Mouse (Mus musculus) lung, embryonic 14.5 days (tissue): ENCODE data around the gene Psma6. TPM values are rescaled to one million over a fixed set of nuclear protein-coding genes. Genes with fewer than 3 reads are reported as not detected.

Experiments used
- ATAC-seq: fragments of 200-750 bp; cut with Nextera tagmentation; 2 replicates; pipeline ENCODE4 v1.8.0; 2017; ENCODE audit warnings: mild to moderate bottlenecking, moderate TSS enrichment, moderate library complexity; ENCODE audit not compliant: insufficient read depth
- DNase-seq: peaks from one replicate; pipeline ENCODE4 v3.0.0-alpha.2; 2015
- H3K27ac ChIP-seq: fragments of 300-500 bp; sonication (generic); 2 replicates; pipeline ENCODE4 v1.5.1; 2014; ENCODE audit warnings: low read depth, mild to moderate bottlenecking, moderate library complexity
- H3K27me3 ChIP-seq: fragments of 300-500 bp; sonication (generic); 2 replicates; pipeline ENCODE4 v1.6.1; 2014; ENCODE audit warnings: low read length, control low read depth; ENCODE audit not compliant: insufficient read depth
- H3K36me3 ChIP-seq: fragments of 300-500 bp; sonication (generic); 2 replicates; pipeline ENCODE4 v1.6.1; 2014; ENCODE audit warnings: control low read depth; ENCODE audit not compliant: insufficient read depth
- H3K4me1 ChIP-seq: fragments of 300-500 bp; sonication (generic); 2 replicates; pipeline ENCODE4 v1.6.1; 2014; ENCODE audit warnings: antibody characterized with exemption, control low read depth; ENCODE audit not compliant: insufficient read depth
- H3K4me2 ChIP-seq: fragments of 300-500 bp; sonication (generic); 2 replicates; pipeline ENCODE4 v1.6.1; 2014; ENCODE audit warnings: mild to moderate bottlenecking
- H3K4me3 ChIP-seq: fragments of 300-500 bp; sonication (generic); 2 replicates; pipeline ENCODE4 v1.5.1; 2014; ENCODE audit warnings: low read depth, low read length
- H3K9ac ChIP-seq: fragments of 300-500 bp; sonication (generic); 2 replicates; pipeline ENCODE4 v1.6.1; 2014
- H3K9me3 ChIP-seq: fragments of 300-500 bp; sonication (generic); 2 replicates; pipeline ENCODE4 v1.6.1; 2016; ENCODE audit warnings: low read depth, low read length, control low read depth
- CTCF ChIP-seq: IDR thresholded peaks from 2 replicates; pipeline ENCODE4 v1.5.1; 2016; ENCODE audit warnings: antibody characterized with exemption, low read depth
- WGBS: fragments of 180-500 bp; shearing (Covaris S2); extraction: QIAGEN DNeasy Blood & Tissue Kit; methylation state at CpG from one replicate; pipeline ENCODE4 v1.1.7; 2014; 5-methylcytosine and 5-hydroxymethylcytosine counted together
- polyA plus RNA-seq: library from polyadenylated mRNA; unstranded; fragments of >200 nt; fragmentation: Nextera tagmentation; extraction: Ambion mirVana; gene quantifications from 2 replicates; pipeline ENCODE4 v1.2.1, GENCODE M21; 2014

Psma6 gene
- polyA plus RNA-seq, 1 experiment from 2014 or later, result 423 TPM

DNA sequence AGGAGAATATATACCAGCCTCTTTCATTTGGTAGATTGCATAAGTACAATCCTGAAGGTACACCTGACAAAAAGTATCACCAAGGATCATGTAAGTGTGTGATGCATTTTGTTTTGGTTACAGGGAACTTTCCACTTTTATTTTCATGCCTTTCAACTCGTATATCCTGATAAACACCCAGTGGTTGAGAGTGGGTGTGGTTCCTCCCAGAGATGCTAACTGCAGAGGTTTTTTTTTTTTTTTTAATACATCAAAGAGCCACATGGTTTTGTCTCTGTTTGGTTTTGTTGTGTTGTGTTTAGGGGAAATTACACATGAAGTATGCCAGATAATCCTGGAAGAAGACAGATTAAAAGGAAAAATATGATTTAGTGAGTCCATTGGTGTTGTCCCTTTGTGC is 26.7 kb upstream of the Psma6 start:
- no peak for ATAC-seq

DNA sequence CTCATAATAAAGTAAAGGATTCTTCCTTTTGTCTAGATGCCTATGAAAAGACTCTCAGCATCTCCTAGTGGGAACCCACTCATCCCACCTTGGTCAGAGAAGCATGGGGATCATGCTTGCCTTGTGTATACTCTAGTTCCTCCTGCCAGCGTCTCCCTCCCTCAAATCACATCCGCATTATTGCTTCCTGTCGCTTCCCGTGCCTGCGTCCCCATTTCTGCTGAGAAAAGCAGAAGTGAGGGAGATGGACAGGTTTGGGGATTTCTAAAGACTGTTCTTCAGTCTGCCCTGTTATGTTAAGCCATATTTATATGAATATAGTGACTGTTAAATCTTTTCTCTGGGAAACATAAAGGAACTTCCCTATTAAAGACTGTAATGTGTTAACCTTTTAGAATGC is 23.1 kb upstream of the Psma6 start:
- no peak for TF ChIP-seq CTCF
- no peaks in the 10 kb centered on the region for H3K9me3 ChIP-seq
- H3K4me2 ChIP-seq, result no peak overlapping the region
- H3K4me1 ChIP-seq, result no peaks in the 10 kb centered on the region
- H3K36me3 ChIP-seq, result no peaks in the 10 kb centered on the region
- H3K9ac ChIP-seq, result no peak overlapping the region
- no peak for ATAC-seq
- no peak overlapping the region for H3K4me3 ChIP-seq
- 68% methylated on average over 5 of the region's 5 CpGs for WGBS
- no peaks in the 10 kb centered on the region for H3K27me3 ChIP-seq
- DNase-seq, result no peak
- no peak overlapping the region for H3K27ac ChIP-seq

More for the DNA sequence above, 26.7 kb upstream of the Psma6 start:
- no peak overlapping the region for H3K27ac ChIP-seq
- WGBS, result 56% methylated on average over 1 of the region's 1 CpGs
- H3K4me2 ChIP-seq, result no peak overlapping the region
- no peaks in the 10 kb centered on the region for H3K27me3 ChIP-seq
- no peaks in the 10 kb centered on the region for H3K4me1 ChIP-seq
- no peaks in the 10 kb centered on the region for H3K36me3 ChIP-seq
- no peaks in the 10 kb centered on the region for H3K9me3 ChIP-seq
- DNase-seq, result no peak
- no peak overlapping the region for H3K4me3 ChIP-seq
- no peak overlapping the region for H3K9ac ChIP-seq
- TF ChIP-seq CTCF, result no peak

DNA sequence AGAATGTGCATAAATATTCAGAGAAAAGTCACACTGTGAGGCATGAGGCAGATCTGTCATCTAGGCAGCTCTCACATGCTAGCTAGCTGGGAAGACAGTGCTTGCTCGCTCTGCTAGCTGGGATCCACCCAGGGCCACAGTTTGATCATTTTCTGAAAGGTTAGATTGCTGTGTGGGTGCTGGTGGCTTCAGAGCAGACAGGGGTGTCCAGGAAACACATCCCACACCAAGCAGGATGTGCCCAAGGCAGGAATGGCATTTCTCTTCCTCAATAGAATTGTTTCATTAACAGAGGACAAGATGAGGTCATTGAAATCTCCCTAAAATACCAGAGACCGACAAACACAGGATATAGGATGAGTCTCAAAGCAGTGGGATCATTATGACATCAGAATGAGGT is 18.9 kb upstream of the Psma6 start:
- no peak overlapping the region for H3K4me2 ChIP-seq
- no peaks in the 10 kb centered on the region for H3K9me3 ChIP-seq
- H3K27me3 ChIP-seq, result no peaks in the 10 kb centered on the region
- H3K9ac ChIP-seq, result no peak overlapping the region
- DNase-seq (peak; percentile 27), ATAC-seq (no peak)
- no peaks in the 10 kb centered on the region for H3K4me1 ChIP-seq
- TF ChIP-seq CTCF, result no peak
- no peak overlapping the region for H3K4me3 ChIP-seq
- no peak overlapping the region for H3K27ac ChIP-seq
- WGBS, result 70% methylated on average over 2 of the region's 2 CpGs
- H3K36me3 ChIP-seq, result no peaks in the 10 kb centered on the region

DNA sequence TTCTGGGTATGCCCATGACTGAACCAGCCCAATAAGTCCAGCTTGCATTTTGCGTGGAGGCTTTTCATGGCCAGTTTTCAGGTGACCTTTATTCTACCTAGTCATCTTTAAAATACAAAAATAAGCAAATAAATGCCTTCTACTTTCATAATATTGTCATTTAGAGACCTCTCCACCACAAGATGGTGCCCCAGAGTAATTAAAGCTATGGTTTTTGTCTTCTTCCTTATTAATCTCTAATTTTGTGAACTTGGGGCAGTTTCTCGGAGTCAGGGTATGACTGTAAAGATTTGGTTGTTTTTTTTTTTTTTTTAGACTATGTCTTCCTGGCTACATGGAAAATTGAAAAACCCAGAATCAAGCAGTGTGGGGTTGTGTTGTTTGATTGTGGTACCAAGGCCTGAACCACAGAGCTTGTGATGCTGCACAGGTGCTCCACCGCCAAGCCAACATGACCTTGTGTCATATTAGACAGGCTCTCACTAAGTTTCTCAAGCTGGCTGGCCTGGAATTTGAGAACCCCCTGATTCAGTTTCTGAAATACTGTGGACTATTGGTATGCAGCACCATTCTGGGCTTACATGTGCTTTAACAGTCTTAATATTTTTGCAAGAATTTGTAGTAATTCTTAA is 11.5 kb upstream of the Psma6 start:
- Histone ChIP-seq H3K36me3 (no peaks in the 10 kb centered on the region), H3K4me2 (no peak overlapping the region), H3K9me3 (no peaks in the 10 kb centered on the region), H3K4me3 (no peak overlapping the region), H3K4me1 (no peaks in the 10 kb centered on the region), H3K9ac (no peak overlapping the region), H3K27me3 (no peaks in the 10 kb centered on the region), H3K27ac (no peak overlapping the region)
- ATAC-seq, result no peak
- peak; percentile 61 for DNase-seq
- no peak for TF ChIP-seq CTCF
- WGBS, result 73% methylated on average over 3 of the region's 3 CpGs

DNA sequence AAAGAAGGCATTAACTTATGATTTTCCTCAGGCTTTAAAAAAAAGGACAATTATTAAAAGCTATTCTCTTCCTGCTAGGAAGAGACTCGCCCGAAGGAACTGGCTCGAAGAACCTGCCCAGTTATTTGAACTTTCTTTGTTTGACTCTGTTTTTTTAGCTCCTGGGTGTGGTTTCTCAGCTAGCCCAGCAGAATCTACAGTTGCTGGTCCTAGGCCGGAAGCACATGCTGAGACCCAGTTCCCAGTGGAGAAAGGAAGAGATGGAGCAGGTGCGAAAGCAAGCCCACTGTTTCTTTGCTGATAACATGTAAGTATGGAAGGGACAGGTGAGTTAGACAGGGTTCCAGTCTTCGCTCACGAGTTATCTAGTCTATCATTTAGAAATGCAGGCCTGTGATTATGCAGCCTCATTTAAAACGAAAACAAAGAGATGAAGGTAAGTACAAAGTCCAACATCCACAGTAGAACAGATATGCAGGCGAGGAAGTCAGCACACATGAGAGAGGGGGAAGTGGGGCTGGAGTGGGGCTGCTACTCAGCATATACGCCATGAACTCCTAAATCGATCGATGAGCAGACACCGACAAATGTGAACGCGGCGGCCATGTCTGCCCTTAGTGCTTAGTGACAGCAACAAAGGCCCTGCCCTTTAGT is 6.9 kb upstream of the Psma6 start:
- no peak for TF ChIP-seq CTCF
- no peaks in the 10 kb centered on the region for H3K4me1 ChIP-seq
- DNase-seq, result no peak
- H3K9me3 ChIP-seq, result no peaks in the 10 kb centered on the region
- no peak overlapping the region for H3K9ac ChIP-seq
- 85% methylated on average over 16 of the region's 16 CpGs for WGBS
- ATAC-seq, result no peak
- no peak overlapping the region for H3K4me3 ChIP-seq
- no peaks in the 10 kb centered on the region for H3K27me3 ChIP-seq
- H3K4me2 ChIP-seq, result no peak overlapping the region
- H3K27ac ChIP-seq, result no peak overlapping the region
- no peaks in the 10 kb centered on the region for H3K36me3 ChIP-seq

DNA sequence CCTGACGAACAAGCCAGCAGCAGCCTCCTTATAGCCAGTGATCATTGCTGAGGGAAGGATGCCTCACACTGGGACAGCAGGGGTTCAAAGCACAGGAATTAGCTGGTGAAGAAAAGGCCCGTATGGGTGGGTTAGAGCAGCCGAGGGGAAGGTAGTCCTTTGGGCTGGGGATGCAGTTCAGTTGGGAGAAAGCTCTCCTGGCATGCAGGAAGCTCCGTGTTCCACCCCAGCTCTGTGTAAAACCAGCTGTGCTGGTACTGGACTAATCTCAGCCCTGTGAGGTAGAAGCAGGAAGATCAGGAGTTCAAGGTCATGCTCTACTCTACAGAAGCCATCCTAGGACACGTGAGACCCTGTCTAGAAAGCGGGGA is 6.4 kb upstream of the Psma6 start:
- WGBS, result 69% methylated on average over 6 of the region's 6 CpGs
- H3K27ac ChIP-seq, result no peak overlapping the region
- TF ChIP-seq CTCF, result no peak
- H3K27me3 ChIP-seq, result no peaks in the 10 kb centered on the region
- H3K4me3 ChIP-seq, result no peak overlapping the region
- no peaks in the 10 kb centered on the region for H3K36me3 ChIP-seq
- H3K4me1 ChIP-seq, result no peaks in the 10 kb centered on the region
- no peak for DNase-seq
- H3K9ac ChIP-seq, result no peak overlapping the region
- H3K9me3 ChIP-seq, result no peaks in the 10 kb centered on the region
- no peak for ATAC-seq
- no peak overlapping the region for H3K4me2 ChIP-seq

DNA sequence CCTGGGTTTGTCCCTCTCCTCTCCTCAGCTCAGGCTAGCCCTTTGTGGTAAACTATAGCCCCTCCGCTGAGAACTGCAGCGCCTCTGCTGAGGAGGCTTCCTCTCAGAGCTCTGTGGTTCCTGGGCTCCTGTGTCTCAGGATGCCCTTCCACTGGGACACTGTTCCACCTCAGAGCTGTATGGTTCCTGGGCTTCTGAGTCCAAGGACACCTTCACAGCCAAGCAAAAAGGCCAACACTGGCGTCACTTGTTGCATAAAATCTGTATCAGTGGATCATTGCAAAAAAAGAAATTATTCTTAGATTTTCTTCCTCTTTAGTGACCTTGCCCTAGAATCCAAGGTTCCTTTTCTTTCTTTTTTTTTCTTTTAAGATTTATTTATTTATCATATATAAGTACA is 804 bp downstream of the Psma6 start:
- Histone ChIP-seq H3K36me3 (no peaks in the 10 kb centered on the region), H3K27me3 (no peaks in the 10 kb centered on the region), H3K4me3 (no peak overlapping the region), H3K4me2 (no peak overlapping the region), H3K9ac (no peak overlapping the region), H3K27ac (no peak overlapping the region), H3K9me3 (no peaks in the 10 kb centered on the region), H3K4me1 (0 out of 2 replicates have a peak, but pooled peaks cover 3% of the 10 kb centered on the region)
- ATAC-seq (no peak), DNase-seq (no peak)
- 83% methylated on average over 3 of the region's 3 CpGs for WGBS
- no peak for TF ChIP-seq CTCF
